Mouse (Mus musculus): ENCODE results near the gene Tsc22d1. TPM values are rescaled to one million over a fixed set of nuclear protein-coding genes. Genes with fewer than 3 reads are reported as not detected.
A peak's percentile ranks its signal among the peaks of the same experiment; 100 is the strongest.

Gene Tsc22d1
- polyA plus RNA-seq, 1 experiment from 2014 or later, result 674 TPM

- Histone ChIP-seq H3K4me2 (no peak overlapping the region), H3K4me3 (no peak overlapping the region), H3K9ac (no peak overlapping the region), H3K9me3 (no peaks in the 10 kb centered on the region), H3K27me3 (no peaks in the 10 kb centered on the region), H3K27ac (no peak overlapping the region), H3K4me1 (replicated peaks) (peaks cover 24% of the 10 kb centered on the region), H3K36me3 (peaks cover 15% of the 10 kb centered on the region; the same call in 1 of the 2 replicates)
- WGBS, result 46% methylated on average over 9 of the region's 9 CpGs
- no peak for ATAC-seq (ENCODE audit: low FRiP score)
These were observed 82.4 kb downstream of the Tsc22d1 start for GRCm38 (mm10) chr14:76497187-76497586.

- Histone ChIP-seq H3K9me3 (no peaks in the 10 kb centered on the region), H3K4me2 (no peak overlapping the region), H3K27me3 (no peaks in the 10 kb centered on the region), H3K36me3 (peaks cover 9% of the 10 kb centered on the region; the same call in 1 of the 2 replicates), H3K9ac (no peak overlapping the region), H3K4me1 (replicated peaks) (peaks cover 24% of the 10 kb centered on the region), H3K27ac (no peak overlapping the region), H3K4me3 (no peak overlapping the region)
- ATAC-seq (ENCODE audit: low FRiP score), result no peak
- WGBS, result 63% methylated on average over 7 of the region's 7 CpGs
These were observed 83.4 kb downstream of the Tsc22d1 start for GRCm38 (mm10) chr14:76498210-76498609.

- Histone ChIP-seq H3K9ac (no peak overlapping the region), H3K4me1 (replicated peaks) (peaks cover 24% of the 10 kb centered on the region), H3K4me2 (no peak overlapping the region), H3K4me3 (no peak overlapping the region), H3K9me3 (no peaks in the 10 kb centered on the region), H3K36me3 (no peaks in the 10 kb centered on the region), H3K27ac (no peak overlapping the region), H3K27me3 (no peaks in the 10 kb centered on the region)
- ATAC-seq (ENCODE audit: low FRiP score), result no peak
- 74% methylated on average over 6 of the region's 6 CpGs for WGBS
These were observed 84.7 kb downstream of the Tsc22d1 start for GRCm38 (mm10) chr14:76499492-76499891.

- Histone ChIP-seq H3K9ac (no peak overlapping the region), H3K4me3 (no peak overlapping the region), H3K4me2 (no peak overlapping the region), H3K27me3 (no peaks in the 10 kb centered on the region), H3K4me1 (replicated peaks) (peaks cover 24% of the 10 kb centered on the region), H3K9me3 (no peaks in the 10 kb centered on the region), H3K27ac (peak overlapping the region; percentile 66; the same call in 1 of the 2 replicates), H3K36me3 (no peaks in the 10 kb centered on the region)
- no peak for ATAC-seq (ENCODE audit: low FRiP score)
- 25% methylated on average over 5 of the region's 5 CpGs for WGBS
These were observed 85.3 kb downstream of the Tsc22d1 start for GRCm38 (mm10) chr14:76500036-76500435.

- peak overlapping the region; percentile 95 for H3K9ac ChIP-seq
- peak overlapping the region; percentile 99 for H3K27ac ChIP-seq
- WGBS, result 6% methylated on average over 13 of the region's 13 CpGs
- peak overlapping the region; percentile 59 for H3K4me3 ChIP-seq
- peaks cover 20% of the 10 kb centered on the region for H3K36me3 ChIP-seq
- peak overlapping the region; percentile 99 for H3K4me2 ChIP-seq
- peaks cover 35% of the 10 kb centered on the region for H3K4me1 ChIP-seq (replicated peaks)
- H3K9me3 ChIP-seq, result no peaks in the 10 kb centered on the region
- ATAC-seq (ENCODE audit: low FRiP score), result no peak
- no peaks in the 10 kb centered on the region for H3K27me3 ChIP-seq
These were observed 88.6 kb downstream of the Tsc22d1 start for GRCm38 (mm10) chr14:76503231-76503851.

- Histone ChIP-seq H3K4me3 (peak overlapping the region; percentile 59), H3K9me3 (no peaks in the 10 kb centered on the region), H3K27ac (peak overlapping the region; percentile 99), H3K36me3 (peaks cover 23% of the 10 kb centered on the region), H3K27me3 (no peaks in the 10 kb centered on the region), H3K4me2 (peak overlapping the region; percentile 99), H3K9ac (peak overlapping the region; percentile 95), H3K4me1 (replicated peaks) (peaks cover 37% of the 10 kb centered on the region)
- WGBS, result under 1% methylated on average over 46 of the region's 52 CpGs
- ATAC-seq (ENCODE audit: low FRiP score), result peak; percentile 95
These were observed 89.5 kb downstream of the Tsc22d1 start for GRCm38 (mm10) chr14:76504121-76504737.

- Histone ChIP-seq H3K9ac (peak overlapping the region; percentile 95), H3K27ac (peak overlapping the region; percentile 99), H3K4me3 (peak overlapping the region; percentile 59), H3K27me3 (no peaks in the 10 kb centered on the region), H3K4me2 (peak overlapping the region; percentile 99), H3K4me1 (replicated peaks) (peaks cover 31% of the 10 kb centered on the region), H3K36me3 (peaks cover 28% of the 10 kb centered on the region), H3K9me3 (no peaks in the 10 kb centered on the region)
- ATAC-seq (ENCODE audit: low FRiP score), result no peak
- under 1% methylated on average over 10 of the region's 10 CpGs for WGBS
These were observed 90.3 kb downstream of the Tsc22d1 start for GRCm38 (mm10) chr14:76505101-76505438.

GRCm38 (mm10) chr14:76505439-76506220 lies 90.9 kb downstream of the Tsc22d1 start:
- ATAC-seq (ENCODE audit: low FRiP score), result peak; percentile 81

GRCm38 (mm10) chr14:76506425-76507205 lies 91.9 kb downstream of the Tsc22d1 start:
- ATAC-seq (ENCODE audit: low FRiP score), result no peak
- WGBS, result 35% methylated on average over 27 of the region's 27 CpGs
- H3K36me3 ChIP-seq, result peaks cover 33% of the 10 kb centered on the region
- H3K4me1 ChIP-seq (replicated peaks), result peaks cover 24% of the 10 kb centered on the region
- peak overlapping the region; percentile 59 for H3K4me3 ChIP-seq
- peak overlapping the region; percentile 99 for H3K4me2 ChIP-seq
- no peaks in the 10 kb centered on the region for H3K9me3 ChIP-seq
- H3K27ac ChIP-seq, result peak overlapping the region; percentile 99
- peak overlapping the region; percentile 95 for H3K9ac ChIP-seq
- no peaks in the 10 kb centered on the region for H3K27me3 ChIP-seq

More at GRCm38 (mm10) chr14:76505439-76506220, 90.9 kb downstream of the Tsc22d1 start:
- Histone ChIP-seq H3K9ac (peak overlapping the region; percentile 95), H3K4me3 (peak overlapping the region; percentile 59), H3K4me1 (replicated peaks) (peaks cover 25% of the 10 kb centered on the region), H3K4me2 (peak overlapping the region; percentile 99), H3K36me3 (peaks cover 33% of the 10 kb centered on the region), H3K9me3 (no peaks in the 10 kb centered on the region), H3K27me3 (no peaks in the 10 kb centered on the region), H3K27ac (peak overlapping the region; percentile 99)
- under 1% methylated on average over 31 of the region's 31 CpGs for WGBS

GRCm38 (mm10) chr14:76507357-76507756 lies 92.6 kb downstream of the Tsc22d1 start:
- Histone ChIP-seq H3K4me2 (peak overlapping the region; percentile 99), H3K27ac (peak overlapping the region; percentile 99; the same call in 1 of the 2 replicates), H3K9me3 (no peaks in the 10 kb centered on the region), H3K4me1 (replicated peaks) (peaks cover 24% of the 10 kb centered on the region), H3K36me3 (peaks cover 33% of the 10 kb centered on the region), H3K27me3 (no peaks in the 10 kb centered on the region), H3K9ac (peak overlapping the region; percentile 95), H3K4me3 (peak overlapping the region; percentile 59)
- ATAC-seq (ENCODE audit: low FRiP score), result no peak
- 87% methylated on average over 7 of the region's 7 CpGs for WGBS

GRCm38 (mm10) chr14:76507804-76508500 lies 93.2 kb downstream of the Tsc22d1 start:
- H3K4me3 ChIP-seq, result peak overlapping the region; percentile 59; the same call in 1 of the 2 replicates

More at GRCm38 (mm10) chr14:76507804-76508500, 93.2 kb downstream of the Tsc22d1 start:
- Histone ChIP-seq H3K4me2 (peak overlapping the region; percentile 99), H3K36me3 (peaks cover 33% of the 10 kb centered on the region), H3K4me1 (replicated peaks) (peaks cover 25% of the 10 kb centered on the region), H3K27ac (peak overlapping the region; percentile 60), H3K9ac (peak overlapping the region; percentile 95), H3K27me3 (no peaks in the 10 kb centered on the region), H3K9me3 (no peaks in the 10 kb centered on the region)
- WGBS, result 84% methylated on average over 9 of the region's 9 CpGs
- no peak for ATAC-seq (ENCODE audit: low FRiP score)
